Mouse (Mus musculus) G1E (cell line): ENCODE data around the gene Plxna2.

Experiments
- CTCF ChIP-seq: IDR thresholded peaks from 2 replicates; pipeline ENCODE4 v1.5.1; 2012; ENCODE audit warnings: low read depth, low read length, inconsistent platforms, mixed read lengths
- GATA1 ChIP-seq: IDR thresholded peaks from 2 replicates; pipeline ENCODE4 v1.6.1; 2012; ENCODE audit warnings: borderline replicate concordance, low read length, inconsistent platforms, mixed read lengths
- GATA2 ChIP-seq: IDR thresholded peaks from 2 replicates; pipeline ENCODE4 v1.6.1; 2012; ENCODE audit warnings: low read depth, low read length, inconsistent platforms, borderline replicate concordance
- POLR2AphosphoS5 ChIP-seq: IDR thresholded peaks from 2 replicates; pipeline ENCODE4 v1.6.1; 2012; ENCODE audit warnings: low read depth, low read length, inconsistent platforms; ENCODE audit not compliant: insufficient replicate concordance
- TAL1 ChIP-seq: conservative IDR thresholded peaks from 2 replicates; pipeline ENCODE4 v1.6.1; 2012; ENCODE audit warnings: low read depth, low read length, inconsistent platforms, mixed read lengths

DNA sequence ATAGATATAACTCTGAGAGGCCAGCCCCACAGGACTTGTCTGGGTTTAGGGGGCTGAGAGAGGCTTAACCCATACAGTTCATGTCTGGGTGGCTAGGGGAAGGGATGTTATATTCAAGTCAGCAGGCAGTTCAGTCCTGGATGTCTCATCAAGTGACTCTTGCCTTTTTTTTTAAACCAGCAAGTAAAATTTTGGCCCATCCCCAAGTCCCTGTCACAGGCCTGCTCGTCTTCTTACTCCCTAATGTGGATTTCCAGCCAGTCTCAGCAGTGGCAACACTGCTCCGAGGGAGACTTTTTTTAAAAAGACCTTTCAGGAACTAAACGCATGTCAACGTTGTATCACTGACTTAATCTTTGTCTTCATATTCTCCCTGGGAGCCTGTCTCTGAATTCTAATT lies 7.0 kb downstream of the Plxna2 start:
- no peak for TF ChIP-seq CTCF
- TF ChIP-seq GATA1 = no peak
- no peak for TF ChIP-seq GATA2
- no peak for TF ChIP-seq TAL1
- TF ChIP-seq POLR2AphosphoS5 = no peak
